Mouse (Mus musculus) thymus, adult 2 months (tissue): Measurements from ENCODE around the gene Spib.

Source experiments
- CTCF ChIP-seq: fragments of 200-500 bp; IDR thresholded peaks from 2 replicates; pipeline ENCODE4 v1.5.1; 2012; ENCODE audit warnings: mild to moderate bottlenecking, control low read depth, low read length, moderate library complexity, borderline replicate concordance; ENCODE audit not compliant: control insufficient read depth, poor library complexity, insufficient read depth; ENCODE audit errors: extremely low read depth
- POLR2A ChIP-seq: fragments of 200-500 bp; IDR thresholded peaks from 2 replicates; pipeline ENCODE4 v1.6.1; 2012; ENCODE audit warnings: mild to moderate bottlenecking, low read length, control low read depth, moderate library complexity; ENCODE audit not compliant: control insufficient read depth, poor library complexity, insufficient read depth; ENCODE audit errors: extremely low read depth

DNA sequence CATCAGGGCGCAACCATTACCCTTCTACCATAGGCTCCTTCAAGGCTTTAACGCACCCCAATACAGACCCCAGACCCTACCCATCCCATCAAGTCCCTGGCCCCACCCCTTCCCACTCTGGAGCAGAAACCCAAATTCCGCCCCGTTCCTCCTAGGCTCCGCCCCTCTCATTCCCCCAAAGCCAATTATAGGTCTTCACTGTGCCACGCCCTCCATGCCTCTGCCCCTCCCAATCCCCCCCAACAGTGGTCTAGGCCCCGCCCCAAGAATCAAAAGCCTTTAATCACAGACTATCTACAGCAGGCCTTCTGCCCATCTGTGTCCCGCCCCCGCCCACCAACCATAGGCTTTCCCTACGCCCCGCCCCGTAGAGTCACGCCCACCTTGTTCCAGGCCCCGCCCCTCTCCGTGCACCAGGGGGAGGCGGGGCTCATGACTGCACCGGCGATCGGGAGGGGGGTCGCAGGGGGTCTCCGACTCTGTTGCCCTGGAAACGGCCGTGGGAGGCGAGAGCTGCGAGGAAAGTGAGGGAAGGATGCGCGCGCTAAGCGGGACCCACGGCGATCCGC lies 21.4 kb upstream of the Spib start:
- TF ChIP-seq POLR2A = 0 out of 2 replicates have a peak, but pooled peaks have one; percentile 10
- TF ChIP-seq CTCF = no peak
